Mouse (Mus musculus): Measurements from ENCODE around the gene Iars. TPM values are rescaled to one million over a fixed set of nuclear protein-coding genes. Genes with fewer than 3 reads are reported as not detected.
"Not testable (repeated sequence)": the region's sequence is repeated elsewhere in the genome, so short reads cannot be mapped to it uniquely, and the experiment has no call there.

Gene Iars
- total RNA-seq, 2 experiments from 2014 or later = 58.9 to 64.4 TPM

DNA sequence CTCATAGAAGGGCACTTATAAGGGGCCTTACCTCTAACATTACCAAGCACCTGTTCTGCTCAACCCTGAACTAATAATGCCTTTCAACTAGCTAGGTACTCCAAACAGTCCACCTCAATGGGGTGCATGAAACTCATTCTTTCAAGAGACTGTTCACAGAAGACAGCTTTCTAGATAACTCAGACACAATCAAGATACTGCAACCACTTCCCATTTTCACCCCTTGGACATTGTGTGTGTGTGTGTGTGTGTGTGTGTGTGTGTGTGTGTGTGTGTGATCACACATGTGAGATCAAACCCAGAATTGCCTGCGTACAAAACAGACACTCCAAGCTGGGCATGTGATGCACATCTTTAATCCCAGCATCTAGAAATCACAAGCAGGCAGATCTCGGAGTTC, 56.1 kb downstream of the Iars start:
- no peak for DNase-seq

DNA sequence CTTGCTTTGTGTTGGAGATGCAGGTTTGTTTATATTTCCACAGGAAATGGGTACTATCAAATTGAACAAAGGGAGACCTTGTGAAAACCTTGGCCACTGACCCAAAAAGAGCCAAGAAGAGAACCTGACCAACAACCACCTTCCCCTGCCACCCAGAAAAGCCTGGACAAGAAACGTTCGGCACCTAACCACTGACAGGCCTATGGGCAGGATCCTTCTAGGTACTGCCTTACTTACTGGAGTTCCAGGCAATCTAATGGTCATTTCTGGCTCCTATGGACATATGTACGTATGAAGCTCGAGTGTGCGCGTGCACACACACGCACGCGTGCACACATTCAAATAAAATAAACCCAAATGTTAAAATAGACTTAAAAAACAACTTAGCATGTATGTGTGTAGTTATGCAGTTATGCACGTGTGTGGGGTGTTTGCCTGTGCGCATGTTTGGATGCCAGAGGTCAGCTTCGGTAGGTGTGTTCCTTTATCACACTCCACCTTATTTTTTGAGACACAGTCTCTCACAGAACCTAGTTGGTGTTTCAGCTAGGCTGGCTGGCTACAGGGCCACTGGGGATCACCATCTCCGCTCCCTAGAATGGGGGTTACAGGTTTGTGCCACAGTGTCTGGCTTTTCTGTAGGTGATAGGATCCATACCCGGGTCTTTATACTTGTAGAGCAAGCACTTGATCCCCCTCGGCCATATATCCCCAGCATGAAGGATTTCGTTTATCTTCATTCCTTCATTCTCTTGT, 59.6 kb downstream of the Iars start:
- DNase-seq = no peak

DNA sequence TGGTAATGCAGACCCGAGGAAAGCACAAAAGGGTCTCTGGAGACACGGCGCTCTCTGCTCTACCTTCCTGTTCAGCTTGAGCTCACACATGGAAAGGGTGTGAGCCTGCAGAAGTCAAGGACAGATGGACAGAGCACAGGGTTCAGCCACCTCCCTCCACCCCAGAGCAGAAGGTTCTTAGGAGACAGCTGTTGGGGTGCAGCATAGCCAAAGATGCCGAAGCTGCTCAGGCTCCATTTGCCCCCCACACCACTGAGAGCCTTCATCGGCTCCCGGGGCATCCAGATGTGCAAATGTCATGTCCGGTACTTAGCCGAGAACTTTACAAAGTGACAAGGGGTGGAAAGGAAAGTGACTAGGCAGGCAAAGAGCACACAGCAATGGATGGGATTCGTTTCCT, 74.7 kb downstream of the Iars start:
- no peak for DNase-seq

DNA sequence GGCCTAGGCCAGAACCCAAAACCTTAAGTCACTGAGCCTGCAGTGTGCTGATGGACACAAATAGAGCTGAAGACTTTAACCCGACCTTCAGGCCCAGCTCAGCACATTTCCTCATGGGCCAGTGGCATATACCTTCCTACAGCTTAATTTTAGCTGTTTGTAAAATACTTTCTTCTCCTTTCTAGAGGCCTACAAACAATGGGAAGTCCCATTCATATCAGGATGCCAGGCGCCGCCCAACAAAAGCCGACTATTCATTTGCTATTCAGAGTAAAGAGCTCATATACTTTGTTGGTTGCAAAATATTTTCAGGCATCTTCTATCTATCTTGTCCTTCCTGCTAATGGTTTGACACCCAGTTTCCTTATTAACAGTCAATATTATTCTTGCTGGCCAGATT, 76.1 kb downstream of the Iars start:
- no peak for DNase-seq

DNA sequence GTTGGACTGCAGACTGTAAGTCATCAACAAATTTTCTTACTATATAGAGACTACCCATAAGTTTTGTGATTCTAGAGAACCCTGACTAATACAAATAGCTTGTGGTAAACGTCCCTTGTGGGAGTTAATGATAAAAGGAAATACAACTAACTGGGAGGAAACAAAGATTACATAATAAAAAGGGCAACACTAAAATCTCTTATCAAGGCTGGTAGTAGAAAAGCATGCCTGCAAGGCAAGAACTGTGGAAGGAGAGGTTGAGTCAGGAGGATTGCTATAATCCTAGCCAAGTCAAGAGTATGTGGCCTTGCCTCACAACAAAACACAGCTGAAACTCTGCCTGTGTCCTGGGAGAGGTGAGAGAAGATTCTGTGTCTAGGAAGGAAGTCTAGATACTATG, 78.8 kb downstream of the Iars start:
- no peak for DNase-seq

DNA sequence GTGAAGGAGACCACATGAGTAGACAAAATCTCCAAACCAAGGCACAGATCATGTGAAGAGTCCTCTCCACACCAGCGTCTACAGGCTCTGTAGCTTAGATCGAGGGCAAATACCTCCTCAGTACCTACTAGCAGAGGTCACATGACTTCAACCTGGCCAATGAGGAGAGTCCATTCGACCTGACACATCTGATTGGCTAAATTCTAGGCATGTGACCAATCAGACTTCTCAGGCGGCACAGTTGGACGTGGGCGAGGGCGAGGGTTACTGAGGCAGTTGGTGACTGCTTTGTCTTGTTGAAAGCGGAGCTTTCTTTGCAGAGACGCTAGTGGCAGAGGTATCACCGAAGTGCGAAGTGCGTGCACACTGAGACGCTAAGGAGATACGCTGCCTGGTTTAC, 80.3 kb downstream of the Iars start:
- DNase-seq = no peak

DNA sequence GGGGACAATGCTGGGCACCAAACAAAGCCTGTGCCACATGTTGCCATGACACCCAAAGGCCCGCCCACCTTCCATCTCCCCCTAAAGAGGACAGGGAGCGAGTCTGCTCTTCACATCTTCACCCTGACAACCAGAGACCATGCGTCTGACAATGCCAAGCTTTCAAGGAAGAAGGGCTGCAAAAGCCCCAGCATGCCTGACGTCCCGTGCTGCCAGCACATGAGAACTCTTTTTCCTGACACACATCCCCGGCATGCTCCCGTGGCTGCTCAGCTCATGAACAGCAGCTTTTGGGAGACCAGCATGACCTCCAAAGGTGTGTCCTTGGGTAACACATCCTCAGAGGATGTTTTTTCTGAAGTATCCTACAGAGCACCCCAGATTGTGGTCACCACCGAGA, 83.4 kb downstream of the Iars start:
- DNase-seq = no peak

DNA sequence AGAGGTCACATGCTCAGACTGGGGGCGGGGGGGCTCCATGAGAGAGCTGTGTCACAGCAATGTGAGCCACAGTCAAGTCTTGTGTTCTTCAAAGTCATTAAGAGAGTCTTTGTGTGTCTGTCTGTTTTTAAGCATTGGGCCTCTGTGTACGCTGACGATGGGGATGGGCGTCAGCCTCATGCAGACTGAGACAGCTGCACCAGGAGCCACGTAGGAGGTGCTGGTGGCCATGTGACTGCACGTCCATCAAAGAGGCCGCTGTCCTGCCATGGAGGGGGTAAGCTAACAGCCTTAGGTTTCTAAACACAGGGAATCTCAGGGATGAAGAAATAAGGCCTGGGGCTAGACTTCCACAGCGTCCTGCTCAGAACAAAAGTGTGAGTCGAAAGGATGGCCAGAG, 84.4 kb downstream of the Iars start:
- DNase-seq = no peak

DNA sequence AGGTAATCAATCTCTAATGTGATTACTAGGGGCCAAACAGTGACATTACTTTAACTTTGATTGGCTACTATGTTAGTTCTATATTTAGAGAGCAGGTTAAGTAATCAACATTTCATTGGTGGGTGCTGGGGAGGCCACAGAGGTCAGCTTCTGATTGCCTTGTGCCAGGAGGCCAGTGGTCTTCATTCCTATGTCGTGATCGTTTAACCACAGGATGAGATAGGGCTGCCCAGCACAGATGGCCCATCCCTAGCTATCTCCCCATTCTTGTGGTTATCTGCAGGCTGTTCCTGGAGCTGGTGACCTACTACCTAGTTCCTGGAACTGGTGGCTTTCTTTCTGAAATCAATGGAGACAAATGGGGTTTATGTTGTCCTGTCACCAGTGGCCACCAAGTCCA, 86.1 kb downstream of the Iars start:
- no peak for DNase-seq

DNA sequence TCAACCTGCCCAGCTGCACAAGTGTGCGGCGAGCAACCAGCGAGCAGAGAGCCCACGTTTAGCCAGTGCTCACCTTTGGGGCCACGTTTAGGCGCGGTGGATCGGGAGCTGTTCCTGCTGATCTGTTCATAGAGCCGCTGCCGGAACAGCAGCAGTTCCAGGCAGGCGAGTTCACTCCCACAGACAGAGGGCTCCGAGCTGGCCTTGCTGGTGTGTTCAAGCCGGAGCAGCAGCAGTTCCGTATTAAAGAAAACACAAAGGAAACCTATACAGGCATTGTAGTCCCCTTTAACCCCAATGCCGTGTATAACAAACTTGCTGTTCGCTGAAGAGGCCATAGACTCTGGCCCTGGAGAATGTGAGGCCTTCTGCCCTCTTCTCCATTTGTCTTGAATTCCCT, 87.2 kb downstream of the Iars start:
- DNase-seq = no peak

DNA sequence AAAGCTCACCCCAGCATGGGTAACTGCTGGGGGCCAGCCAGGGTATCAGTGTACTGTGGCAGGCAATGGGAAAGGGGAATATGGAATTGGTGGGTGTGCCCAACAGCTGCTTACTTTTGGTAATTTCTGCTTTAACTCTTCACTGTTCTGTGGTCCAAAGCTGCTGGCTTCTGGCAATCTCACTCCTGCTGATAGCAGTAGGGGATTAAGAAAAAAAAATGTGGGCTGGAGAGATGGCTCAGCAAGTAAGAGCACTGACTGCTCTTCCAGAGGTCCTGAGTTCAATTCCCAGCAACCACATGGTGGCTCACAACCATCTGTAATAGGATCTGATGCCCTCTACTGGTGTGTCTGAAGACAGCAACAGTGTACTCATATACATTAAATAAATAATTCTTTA, 89.6 kb downstream of the Iars start:
- DNase-seq = not testable (repeated sequence)

Other genes with a start within 250 kb of the Iars start
- gene Tes3-ps, start 188.8 kb upstream of the Iars start, total RNA-seq (2021) = 1 to 10 TPM; 1.4 TPM
- gene Ecm2, start 177.3 kb upstream of the Iars start, total RNA-seq (2021) = 10 to 100 TPM; 13.2 to 13.8 TPM
- 100 to 1,000 TPM in 1 of 2 experiments, 10 to 100 TPM in 1; 86.9 to 101 TPM for gene Aspn, start 137.7 kb upstream of the Iars start, total RNA-seq (2021)
- gene Omd, start 99.6 kb upstream of the Iars start, total RNA-seq (2021) = under 1 TPM; 0.25 to 0.26 TPM
- gene Ogn, start 74.1 kb upstream of the Iars start, total RNA-seq (2021) = 10 to 100 TPM; 70.5 to 74.2 TPM
- 10 to 100 TPM; 16.1 to 17.0 TPM for gene Cenpp, start 29.3 kb upstream of the Iars start, total RNA-seq (2021)
- 10 to 100 TPM; 13.7 to 14.5 TPM for gene Nol8, start 29.0 kb upstream of the Iars start, total RNA-seq (2021)
- gene Gm30302, start 116.9 kb downstream of the Iars start, total RNA-seq (2021) = under 1 TPM; 0.07 to 0.55 TPM

Data from heart, postnatal 4 days (tissue).